Mouse (Mus musculus): ENCODE measurements around the gene Olfr1294.

The Olfr1294 gene

DNA sequence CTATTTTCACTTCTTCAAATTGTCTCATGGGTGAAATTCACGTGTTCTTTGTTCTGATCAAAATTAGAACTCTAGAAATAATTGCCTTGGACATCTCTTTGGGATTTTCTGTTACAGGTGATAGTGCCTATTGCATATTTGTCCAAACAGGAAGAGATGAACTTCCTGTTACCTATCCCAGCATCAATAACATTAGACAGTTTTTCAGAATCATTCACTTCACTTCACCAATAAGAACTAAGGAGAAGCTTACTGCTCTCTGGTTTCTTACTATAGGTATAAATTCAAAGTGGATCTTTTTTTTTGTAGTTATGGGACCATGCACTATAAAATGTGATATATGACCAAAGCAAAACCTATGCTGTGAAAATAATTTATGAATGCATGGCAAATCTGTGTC, at the start of gene Olfr1294:
TSS of gene Olfr1294 (minus strand) at position 101 of the 400 bp plus-strand sequence.
- no peak for DNase-seq (ENCODE audit: low read depth)

DNA sequence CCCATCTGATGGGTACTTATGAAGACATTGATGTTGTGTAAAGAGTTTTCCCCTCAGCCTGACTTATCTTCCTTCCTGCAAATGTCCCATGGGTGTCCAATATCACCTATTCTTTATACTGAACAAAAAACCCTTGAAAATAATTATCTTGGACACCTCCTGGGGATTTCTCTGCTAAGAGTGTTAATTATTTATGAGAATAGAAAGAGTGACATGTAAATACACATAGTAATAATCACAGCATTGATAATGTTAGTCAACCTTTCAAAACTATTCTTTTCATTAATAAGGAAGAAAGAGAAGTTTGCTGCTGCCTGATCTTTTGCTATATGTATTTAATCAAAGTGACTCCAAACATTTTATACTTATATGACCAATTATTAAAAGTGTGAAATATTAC, 29.5 kb upstream of the Olfr1294 start, which contains the start of gene Olfr1295:
TSS of gene Olfr1295 (minus strand) at position 101 of the 400 bp plus-strand sequence.
- no peak for DNase-seq (ENCODE audit: low read depth)

DNA sequence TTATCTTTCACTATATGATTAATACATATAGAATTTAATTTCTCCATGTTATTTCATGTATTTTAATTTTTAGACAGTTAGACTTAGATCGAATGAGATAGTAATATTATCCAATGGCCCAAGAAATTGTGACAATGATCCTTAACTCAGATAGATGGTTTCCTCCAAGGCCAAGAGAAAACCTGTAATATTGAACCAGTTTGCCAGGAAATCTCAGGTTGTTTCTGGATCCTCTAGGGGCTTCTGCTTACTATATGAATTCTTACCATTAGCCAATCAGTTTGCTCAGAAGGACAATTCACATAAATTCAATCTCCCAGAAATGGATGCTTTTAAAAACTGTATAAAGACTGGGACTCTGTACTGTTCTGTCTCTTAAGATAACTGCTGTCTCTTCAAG, 15.2 kb downstream of the Olfr1294 start, which contains the start of gene Olfr1293-ps:
TSS of gene Olfr1293-ps (plus strand) at position 301 of the 400 bp plus-strand sequence.
- DNase-seq (ENCODE audit: low read depth): no peak

DNA sequence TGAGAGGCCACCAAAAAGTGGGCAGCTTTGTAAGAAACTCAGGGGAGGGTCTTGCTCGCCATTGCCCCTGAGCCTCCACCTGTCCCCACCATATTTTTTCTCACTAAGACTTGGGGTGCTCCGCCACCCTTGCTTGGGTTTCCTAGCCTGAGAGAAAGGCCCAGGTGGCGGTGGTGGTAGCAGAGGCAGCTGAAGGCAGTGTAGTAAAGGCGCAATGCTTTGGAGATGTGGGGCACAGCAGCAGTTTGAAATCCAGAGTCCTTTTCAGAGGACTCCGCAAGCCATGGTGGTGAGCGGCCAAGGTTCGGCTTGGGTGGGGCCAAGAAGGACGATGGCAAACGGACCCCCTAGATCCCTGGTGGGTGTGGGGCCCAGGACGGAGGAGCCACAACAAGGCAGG, 22.6 kb downstream of the Olfr1294 start:
- no peak for DNase-seq (ENCODE audit: low read depth)

DNA sequence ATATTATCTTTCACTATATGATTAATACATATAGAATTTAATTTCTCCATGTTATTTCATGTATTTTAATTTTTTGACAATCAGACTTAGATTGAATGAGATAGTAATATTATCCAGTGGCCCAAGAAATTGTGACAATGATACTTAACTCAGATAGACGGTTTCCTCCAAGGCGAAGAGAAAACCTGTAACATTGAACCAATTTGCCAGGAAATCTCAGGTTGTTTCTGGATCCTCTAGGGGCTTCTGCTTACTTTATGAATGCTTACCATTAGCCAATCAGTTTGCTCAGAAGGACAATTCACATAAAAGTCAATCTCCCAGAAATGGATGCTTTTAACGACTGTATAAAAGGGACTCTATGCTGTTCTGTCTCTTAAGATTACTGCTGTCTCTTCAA, 43.2 kb downstream of the Olfr1294 start, which contains the start of gene Olfr1291-ps1:
TSS of gene Olfr1291-ps1 (plus strand) at position 301 of the 400 bp plus-strand sequence.
- DNase-seq (ENCODE audit: low read depth): no peak

DNA sequence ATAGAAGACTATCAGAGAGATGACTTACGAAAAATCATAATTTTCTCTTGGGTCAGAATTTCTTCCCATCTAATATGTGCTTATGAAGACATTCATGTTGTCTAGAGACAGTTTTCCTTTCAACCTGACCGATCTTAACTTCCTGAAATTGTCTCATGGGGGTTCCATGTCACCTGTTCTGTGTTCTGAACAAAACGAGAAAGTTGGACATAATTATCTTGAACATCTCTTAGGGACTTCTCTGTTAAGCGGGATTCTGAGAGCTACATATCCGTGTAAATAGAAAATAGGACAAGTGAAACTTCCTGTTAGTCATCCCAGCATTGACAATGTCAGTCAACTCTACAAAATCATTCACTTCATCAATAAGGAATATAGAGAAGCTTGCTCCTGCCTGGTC, 46.4 kb downstream of the Olfr1294 start, which contains the start of gene Olfr1290:
TSS of gene Olfr1290 (minus strand) at position 101 of the 400 bp plus-strand sequence.
- no peak for DNase-seq (ENCODE audit: low read depth)

All from c-Kit-positive CD71-negative TER-119-negative erythroid progenitor cells, embryonic 14.5 days (primary cell).